Mouse (Mus musculus): ENCODE results near the gene Fhdc1.

GRCm38 (mm10) chr3:84474981-84475775 lies 5.1 kb downstream of the Fhdc1 start:
- TF ChIP-seq CTCF (IDR thresholded peaks at IDR 0.05; ENCODE audit: low read depth): no peak
- TF ChIP-seq EP300 (IDR thresholded peaks at IDR 0.05; ENCODE audit: low read depth): no peak

Measured in heart, postnatal 0 days (tissue).